Mouse (Mus musculus): ENCODE results near the gene Golm1.
"Not testable (repeated sequence)": the region's sequence is repeated elsewhere in the genome, so short reads cannot be mapped to it uniquely, and the experiment has no call there.

The Golm1 gene

DNA sequence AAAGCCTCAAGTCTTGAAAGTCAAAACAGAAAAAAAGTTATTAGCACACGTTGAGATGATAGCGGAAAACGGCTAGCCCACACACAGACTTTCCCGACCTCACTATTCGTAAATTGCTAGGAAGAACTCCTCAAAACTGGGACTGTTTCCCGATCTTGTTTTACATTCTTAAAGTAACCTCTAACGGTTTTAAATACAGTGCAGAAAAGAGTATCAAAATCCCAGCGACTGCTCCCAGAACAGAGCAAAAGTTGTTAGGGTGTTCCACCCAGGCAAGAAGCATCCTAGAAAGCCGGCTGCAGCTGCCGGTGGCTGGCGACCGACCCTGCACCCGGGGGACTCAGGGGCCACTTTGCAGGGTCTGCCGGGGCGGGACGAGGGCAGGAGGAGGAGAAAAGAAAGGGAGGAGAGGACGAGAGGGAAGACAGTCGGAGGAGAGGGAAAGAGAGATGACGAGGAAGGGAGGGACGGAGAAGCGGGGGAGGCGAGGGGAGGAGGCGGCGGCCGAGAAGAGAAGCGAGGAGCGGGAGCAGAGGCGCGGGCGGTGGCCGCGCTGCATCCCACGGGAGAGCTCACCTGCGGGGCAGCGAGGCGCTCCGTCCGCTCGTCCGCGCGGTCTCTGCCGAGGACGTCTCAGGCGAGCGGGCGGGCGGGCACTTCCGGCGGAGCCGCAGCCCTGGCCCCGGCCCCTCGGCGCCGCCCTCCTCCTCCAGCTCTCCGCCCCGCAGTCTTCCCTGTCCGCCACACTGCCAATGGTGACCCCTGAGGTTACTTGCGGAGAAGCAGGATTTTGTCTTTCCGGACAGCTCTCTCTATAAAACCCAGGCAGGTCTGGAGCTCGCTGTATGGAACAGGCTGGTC, at the start of gene Golm1:
Gene Golm1, minus strand, starts transcription at position 661 of the 861 bp plus-strand sequence.
- DNase-seq (ENCODE audit: low spot score in 2 of 2) = peak; percentile 23

DNA sequence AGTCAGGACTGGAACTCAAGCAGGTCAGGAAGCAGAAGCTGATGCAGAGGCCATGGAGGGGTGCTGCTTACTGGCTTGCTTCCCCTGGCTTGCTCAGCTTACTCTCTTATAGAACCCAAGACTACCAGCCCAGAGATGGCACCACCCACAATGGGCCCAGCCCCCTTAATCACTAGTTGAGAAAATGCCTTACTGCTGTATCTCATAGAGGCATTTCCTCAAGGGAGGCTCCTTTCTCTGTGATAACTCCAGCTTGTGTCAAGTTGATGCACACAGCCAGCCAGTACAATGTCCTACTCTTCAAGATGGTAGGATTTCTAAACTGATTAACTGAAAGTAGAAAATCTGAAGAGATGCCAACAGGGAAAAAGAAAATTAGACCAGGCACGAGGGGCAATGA, 46.5 kb upstream of the Golm1 start:
- DNase-seq (ENCODE audit: low spot score in 2 of 2) = not testable (repeated sequence)

DNA sequence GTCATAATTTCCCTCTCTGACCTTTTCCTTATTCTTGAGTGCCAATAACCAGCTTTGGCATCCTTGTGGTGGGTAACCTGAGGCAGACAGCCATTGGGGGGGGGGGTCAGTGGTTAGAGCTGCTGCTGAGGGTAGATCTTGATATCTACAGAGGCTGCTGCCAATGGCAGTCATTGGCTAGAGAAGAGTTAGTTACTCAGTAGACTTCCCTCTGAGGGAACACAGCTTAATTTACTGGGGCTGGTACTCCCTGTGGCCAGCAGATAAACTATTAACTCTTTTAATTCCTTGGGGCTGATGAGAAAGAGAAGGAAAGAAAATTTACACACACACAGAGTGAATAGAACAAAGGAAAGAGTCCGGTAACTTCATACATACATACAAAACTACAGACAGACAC, 43.9 kb upstream of the Golm1 start:
- no peak for DNase-seq (ENCODE audit: low spot score in 2 of 2)

DNA sequence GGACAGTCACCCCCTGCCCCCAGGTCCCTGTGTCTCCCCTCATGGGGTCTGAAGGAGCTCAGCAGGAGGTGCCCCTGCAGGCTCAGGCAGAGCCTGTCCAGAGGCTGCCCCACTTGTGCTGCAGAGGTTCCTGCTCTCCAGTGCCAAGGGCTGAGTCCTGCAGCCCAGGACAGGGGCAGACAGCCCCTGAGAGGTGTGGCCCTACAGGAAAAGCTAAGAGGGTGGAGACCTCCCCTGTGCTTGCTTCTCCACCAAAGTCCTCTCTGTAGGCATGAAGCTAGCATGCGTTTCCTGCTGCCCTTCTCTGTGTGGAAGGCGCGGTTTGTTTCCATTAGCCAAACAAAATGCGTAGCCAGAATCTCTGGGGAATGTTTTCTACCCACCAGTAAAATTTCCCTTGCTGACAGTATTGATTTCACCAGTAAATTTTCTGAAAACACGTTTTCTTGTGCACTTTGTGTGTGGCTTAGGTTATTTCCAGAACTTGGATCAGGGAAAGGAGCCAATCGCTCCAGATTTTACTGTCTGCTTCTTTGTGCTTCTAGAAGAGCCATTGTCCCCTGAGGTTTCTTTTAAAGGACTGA, 43.3 kb upstream of the Golm1 start:
- DNase-seq (ENCODE audit: low spot score in 2 of 2) = not testable (repeated sequence)

DNA sequence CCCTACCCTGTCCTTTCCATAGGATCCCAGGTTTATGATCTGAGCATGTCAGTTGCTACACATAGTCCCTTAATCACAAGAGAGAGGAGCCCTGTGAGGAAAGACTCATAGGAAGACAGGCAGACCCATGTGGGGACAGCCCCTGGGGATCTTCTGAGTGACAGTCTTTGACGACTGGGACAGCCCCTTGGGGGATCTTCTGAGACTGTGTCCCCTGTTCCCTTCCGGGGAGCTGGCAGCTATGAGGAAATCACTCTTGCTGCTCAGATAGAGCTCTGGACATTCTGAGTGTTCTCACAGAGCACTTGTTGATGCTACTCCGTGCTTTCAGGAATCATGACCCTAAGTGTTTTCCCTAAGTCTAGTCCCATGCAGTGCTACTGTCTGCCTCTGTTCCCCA, 38.1 kb upstream of the Golm1 start:
- DNase-seq (ENCODE audit: low spot score in 2 of 2) = no peak

DNA sequence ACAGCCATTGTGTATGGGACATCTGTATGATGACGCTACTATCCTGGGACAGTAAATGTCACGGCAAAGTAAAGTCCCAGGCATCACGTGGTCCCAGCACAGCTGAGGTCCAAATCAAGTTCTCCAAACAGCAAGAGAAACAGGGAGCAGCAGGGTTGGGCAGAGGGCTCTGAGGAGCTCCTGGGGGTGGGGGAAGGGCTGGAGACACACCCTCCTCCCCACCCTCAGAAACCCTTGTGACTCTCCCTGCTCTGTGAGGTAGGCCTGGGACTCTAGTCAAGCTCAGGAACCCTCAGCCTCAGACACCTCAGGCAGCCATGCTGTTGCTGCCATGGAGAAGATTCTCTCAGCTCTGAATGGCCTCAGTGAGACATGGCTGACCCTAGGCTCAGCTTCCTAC, 36.4 kb upstream of the Golm1 start, which contains the start of gene Spata31d1b:
Gene Spata31d1b, plus strand, starts transcription at position 301 of the 400 bp plus-strand sequence.
- DNase-seq (ENCODE audit: low spot score in 2 of 2) = not testable (repeated sequence)

DNA sequence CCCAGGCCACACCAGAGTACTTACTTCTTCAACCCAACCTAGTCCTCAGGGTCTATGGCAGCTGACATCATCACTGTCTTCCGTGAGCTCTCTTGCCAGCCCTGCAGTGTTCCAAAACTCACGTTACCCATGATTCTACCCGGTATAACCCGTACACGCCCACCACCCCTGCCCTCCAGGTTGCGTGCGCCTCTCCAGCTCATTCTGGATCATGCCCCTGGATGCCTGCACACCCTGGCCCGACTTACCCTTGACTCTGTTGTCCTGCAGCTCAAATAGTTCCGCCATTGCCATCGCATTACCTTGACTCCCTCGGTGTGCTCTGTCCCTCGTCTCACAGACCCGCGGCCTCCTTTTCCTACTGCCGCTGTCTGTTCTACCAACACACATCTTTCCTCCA, 34.6 kb upstream of the Golm1 start, which contains the start of gene Spata31d1a:
Gene Spata31d1a, minus strand, starts transcription at position 101 of the 400 bp plus-strand sequence.
- no peak for DNase-seq (ENCODE audit: low spot score in 2 of 2)

DNA sequence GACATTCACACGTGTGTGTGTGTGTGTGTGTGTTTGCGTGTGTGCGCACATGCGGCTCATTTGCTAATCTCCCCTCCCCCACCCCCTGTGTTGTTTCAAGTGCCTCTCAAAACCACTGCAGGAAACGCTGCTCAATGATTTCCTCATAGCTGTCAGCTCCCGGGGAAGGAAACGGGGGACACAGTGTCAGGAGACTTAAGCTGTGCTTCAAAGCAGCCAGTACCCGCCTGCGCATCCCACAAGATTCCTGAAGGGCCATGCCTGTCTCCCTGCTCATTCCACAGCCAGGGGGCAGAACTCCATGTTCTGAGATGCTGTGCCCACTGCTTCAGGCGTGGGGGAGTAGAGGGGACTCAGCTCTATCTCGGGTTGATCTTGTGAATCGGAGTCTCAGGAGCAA, 29.0 kb upstream of the Golm1 start:
- DNase-seq (ENCODE audit: low spot score in 2 of 2) = no peak

DNA sequence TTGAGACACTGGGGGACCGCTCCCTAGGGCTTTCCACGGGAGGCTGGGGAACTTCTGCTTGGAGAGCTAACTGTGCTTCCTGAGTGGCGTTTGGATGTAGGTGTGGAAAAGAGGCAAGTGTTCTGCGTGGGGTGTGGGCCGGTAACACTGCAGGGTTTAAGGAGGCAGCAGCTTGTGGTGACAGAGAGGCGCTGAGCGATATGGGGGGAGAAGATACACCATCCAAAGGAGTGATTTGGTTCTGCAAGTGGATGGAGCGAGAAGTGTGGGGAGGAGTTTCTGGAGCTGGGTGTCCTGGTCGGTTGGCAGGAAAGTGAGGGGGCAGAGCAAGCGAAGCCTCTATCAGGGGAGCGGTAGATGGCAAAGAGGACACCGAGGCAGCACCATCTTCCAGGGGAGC, 27.9 kb upstream of the Golm1 start:
- DNase-seq (ENCODE audit: low spot score in 2 of 2) = no peak

DNA sequence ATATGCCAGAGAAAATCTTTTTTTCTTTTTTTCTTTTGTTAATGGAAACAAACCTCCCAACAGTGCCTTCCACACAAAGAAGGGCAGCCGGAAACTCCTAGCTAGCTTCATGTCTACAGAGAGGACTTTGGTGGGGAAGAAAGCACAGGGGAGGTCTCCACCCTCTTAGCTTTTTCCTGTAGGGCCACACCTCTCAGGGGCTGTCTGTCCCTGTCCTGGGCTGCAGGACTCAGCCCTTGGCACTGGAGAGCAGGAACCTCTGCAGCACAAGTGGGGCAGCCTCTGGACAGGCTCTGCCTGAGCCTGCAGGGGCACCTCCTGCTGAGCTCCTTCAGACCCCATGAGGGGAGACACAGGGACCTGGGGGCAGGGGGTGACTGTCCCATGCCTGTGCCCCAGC, 24.5 kb upstream of the Golm1 start:
- DNase-seq (ENCODE audit: low spot score in 2 of 2) = not testable (repeated sequence)

DNA sequence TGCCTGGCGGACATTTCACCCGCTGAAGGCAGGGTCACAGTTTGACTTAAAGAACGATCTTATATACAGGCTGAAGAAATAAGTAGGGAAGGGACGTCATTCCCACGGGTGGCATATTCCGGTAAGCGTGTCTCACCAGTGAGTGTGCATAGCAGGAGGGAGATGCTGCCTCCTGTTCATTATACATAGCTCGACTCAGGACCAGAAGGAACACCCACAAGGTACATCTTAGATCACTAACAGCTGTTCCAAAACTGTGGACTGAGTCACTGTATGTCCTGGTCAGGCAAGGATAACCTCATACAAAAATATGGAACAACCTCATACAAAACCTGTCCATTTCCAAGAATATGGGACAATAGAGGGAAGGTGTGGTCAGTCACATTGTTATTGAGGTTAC, 23.5 kb upstream of the Golm1 start:
- no peak for DNase-seq (ENCODE audit: low spot score in 2 of 2)

DNA sequence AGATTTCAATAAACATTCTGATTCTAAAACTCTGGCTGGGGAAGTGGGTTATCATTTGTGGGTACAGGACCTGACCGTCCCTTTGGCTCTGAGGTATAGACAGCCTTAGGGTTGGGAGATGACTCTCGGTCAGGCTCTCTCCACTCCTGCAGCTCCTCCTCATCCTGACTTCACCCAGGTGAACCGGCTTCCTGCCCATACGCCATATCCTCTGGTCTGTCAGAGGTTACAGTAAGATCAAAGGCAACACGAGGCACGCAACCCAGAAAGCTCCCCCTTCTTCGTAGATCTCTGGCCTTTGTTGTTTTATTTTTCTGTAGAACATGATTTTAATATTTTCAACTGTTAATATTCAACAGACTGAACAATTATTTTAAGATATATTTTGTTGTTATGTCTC, 20.2 kb upstream of the Golm1 start:
- DNase-seq (ENCODE audit: low spot score in 2 of 2) = no peak

DNA sequence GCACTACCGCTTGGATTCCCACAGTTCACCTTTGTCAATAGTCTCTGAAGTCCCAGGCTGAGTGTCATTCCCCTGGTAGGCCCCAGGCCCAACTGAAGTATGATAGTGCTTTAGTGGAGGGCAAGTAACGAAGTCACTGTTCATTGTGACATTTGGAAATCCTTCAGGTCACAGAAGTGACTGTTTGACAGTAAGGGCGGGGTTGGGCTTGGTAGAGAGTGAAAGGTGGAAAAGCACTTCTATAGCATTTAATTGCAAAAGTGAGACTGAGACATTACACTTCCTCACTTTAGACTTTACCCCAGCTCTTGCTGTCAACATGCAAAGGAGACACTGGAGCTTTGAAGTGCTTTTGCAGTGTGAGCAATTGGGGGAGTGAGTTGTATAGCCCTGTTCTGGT, 18.4 kb upstream of the Golm1 start, which contains the start of gene 4921517D22Rik:
Gene 4921517D22Rik, minus strand, starts transcription at position 101 of the 400 bp plus-strand sequence.
- DNase-seq (ENCODE audit: low spot score in 2 of 2) = no peak

DNA sequence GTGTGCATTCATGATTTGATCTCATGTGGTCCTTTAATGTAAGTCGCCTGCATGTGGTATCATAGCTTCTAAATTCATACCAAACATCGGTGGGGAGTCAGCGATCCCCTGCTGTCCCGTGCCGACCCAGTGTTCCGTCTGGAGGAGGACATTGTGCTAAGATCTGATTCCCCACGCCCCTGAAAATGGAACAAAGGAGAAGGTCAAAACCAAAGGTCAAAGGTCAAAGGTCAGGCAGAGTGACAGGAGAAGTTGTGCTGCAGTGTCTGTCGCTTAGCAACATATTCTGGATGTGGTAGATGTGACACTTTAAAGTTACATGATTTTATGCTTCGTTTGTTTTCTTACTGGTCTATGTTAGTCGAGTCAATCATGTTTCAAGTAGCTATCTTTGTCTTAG, 15.9 kb upstream of the Golm1 start:
- DNase-seq (ENCODE audit: low spot score in 2 of 2) = no peak

DNA sequence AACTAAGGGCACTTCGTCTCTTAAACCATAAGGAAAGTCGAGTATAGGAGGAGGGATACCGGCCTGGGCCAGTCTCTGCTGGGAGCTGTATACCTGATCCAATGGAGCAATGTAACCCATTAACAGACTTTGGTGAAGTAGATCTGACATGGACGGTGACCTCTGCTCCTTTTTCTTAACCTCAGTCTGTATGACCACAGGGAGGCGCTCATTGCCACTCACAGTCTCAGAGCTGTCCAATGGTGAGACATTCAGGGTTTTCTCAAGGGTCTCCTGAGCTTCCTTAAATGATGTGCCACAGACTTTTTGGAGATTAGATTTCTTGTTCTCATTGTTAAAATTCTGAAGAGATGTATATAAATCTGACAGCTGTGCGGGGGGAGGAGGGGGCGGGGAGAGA, 15.0 kb upstream of the Golm1 start:
- no peak for DNase-seq (ENCODE audit: low spot score in 2 of 2)

DNA sequence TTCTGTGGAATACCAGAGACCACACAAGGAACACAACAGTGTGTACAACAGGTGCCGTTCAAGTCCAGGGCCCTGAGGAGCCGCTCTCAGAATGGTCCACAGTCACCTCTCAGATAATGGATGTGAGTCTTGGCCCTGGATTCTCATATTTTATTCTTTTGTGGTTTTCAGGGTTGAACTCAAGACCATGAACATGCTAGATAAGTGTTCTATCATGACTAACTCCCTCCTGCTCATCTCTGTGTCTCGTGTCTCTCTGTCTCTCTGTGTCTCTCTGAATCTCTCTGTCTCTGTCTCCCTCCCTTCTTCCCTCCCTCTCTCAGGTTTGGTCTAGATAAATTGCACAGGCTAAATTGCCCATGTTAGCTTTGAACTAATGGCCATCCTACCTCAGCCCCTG, 14.2 kb upstream of the Golm1 start:
- no peak for DNase-seq (ENCODE audit: low spot score in 2 of 2)

DNA sequence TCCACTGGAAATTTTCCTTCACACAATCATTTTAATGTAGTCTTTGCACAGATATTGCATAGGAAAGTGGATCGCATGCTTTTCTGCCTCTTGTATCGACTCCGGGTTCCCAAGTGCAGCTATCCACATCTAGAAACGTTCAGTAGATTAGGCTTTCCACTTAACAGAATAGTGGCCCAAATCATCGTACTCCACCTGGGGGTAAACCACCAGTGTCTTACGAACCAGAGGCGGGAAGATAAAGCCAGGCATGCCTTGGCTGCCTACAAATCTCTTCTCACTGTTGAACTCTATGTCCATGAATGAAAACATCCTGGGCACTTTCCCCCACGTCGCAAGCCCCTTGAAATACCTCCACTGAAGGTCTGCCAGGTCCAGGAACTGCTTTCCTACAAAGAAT, 13.7 kb upstream of the Golm1 start:
- DNase-seq (ENCODE audit: low spot score in 2 of 2) = no peak

DNA sequence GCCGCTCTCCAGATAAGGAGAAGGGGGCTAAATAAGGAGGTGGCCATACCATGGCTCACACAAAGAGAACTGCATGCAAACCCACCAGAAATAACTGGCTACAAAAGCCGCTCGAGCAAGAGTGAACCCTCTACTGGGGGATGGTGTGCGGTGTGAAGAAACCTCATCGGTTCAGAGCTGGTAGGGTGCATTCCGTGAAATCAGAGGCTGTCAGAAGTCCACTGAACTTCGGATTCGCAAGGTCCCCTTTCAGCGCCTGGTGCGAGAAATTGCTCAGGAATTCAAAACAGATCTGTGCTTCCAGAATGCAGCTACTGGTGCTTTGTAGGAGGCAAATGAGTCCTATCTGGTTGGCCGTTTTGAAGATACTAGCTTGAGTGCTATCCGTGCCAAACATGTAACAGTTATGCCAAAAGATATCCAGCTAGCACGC, 12.7 kb upstream of the Golm1 start:
- no peak for DNase-seq (ENCODE audit: low spot score in 2 of 2)

DNA sequence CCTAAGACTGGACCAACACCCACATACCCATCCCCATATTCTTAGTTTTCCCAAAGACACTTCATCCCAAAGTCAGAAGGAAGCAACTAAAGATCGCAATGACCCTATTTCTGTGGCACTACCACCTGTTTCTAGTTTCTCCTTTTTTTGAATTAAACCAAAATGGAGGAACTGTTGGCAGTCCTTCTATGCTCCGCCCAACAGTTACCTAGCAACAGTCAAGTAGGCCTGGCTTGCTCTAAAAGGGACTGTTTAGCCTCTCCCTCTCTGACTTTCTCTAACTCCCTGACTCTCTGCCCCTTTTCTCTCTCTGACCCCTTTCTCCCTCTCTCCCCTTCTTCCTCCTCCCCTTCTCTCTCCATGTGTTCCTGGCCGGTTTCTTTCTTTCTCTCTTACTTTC, 9.6 kb upstream of the Golm1 start:
- no peak for DNase-seq (ENCODE audit: low spot score in 2 of 2)

DNA sequence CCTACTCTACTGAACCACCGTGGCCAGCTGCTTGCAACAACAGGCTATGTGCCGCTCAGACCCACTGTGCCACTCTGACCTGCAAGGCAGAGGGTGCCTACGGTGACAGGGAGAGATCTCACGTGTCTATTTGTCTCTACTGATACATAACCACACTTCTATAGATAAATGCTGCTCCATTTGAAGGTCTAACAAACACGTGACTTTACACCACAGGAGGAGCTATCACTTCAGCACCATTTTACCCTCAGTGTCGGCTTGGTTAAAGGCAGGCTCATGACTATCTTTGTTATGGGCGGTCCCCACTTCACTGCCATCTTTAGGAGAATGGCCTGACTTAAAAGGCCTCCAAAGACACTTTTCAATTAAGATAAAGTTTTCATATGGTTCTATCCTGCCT, 7.0 kb upstream of the Golm1 start:
- DNase-seq (ENCODE audit: low spot score in 2 of 2) = no peak

DNA sequence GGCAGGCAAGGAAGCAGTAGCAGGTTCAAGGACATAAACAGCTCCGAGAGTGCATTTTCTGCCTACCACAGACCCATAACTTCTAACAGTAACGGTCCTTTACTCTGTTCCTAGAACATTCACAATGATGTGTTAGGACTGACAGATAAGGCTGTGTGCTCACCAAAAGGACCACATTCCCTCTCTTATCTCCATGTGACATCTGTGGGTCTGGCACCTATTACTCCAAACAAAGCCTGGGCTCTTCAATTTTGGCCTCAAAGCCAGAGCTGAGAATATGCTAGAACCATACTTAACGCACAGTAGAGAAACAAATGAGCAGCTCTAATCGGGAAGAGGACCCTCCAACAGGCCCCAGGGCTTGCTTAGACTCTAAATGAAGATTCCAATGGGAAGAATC, 4.3 kb upstream of the Golm1 start:
- DNase-seq (ENCODE audit: low spot score in 2 of 2) = no peak

DNA sequence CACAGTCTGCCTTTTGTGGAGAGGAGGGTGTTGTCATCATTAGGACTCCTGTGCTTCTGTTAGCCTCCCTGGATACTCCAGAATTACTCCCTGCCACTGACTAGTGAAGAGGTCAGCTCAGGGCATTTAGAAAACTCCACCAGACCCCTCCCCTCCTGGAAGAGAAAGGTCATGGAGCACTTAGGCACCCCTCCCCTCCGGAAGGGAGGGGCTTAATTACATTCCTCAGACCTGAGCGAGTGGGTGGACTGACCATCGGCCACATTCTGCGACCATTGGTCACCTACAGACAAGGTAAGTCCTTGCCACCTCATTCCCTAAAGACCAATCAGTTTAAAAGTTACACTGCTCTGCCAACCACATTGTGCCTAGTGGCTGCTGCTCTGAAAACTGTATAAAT, 3.7 kb upstream of the Golm1 start:
- no peak for DNase-seq (ENCODE audit: low spot score in 2 of 2)
